Mouse (Mus musculus): ENCODE data around the gene Ino80b.

GRCm38 (mm10) chr6:83145805-83146204 lies 20.6 kb upstream of the Ino80b start:
- TF ChIP-seq CTCF (IDR thresholded peaks at IDR 0.05; ENCODE audit: extremely low read depth, insufficient read length, insufficient replicate concordance, low read depth, low read length) (no peak), POLR2A (IDR thresholded peaks at IDR 0.05; ENCODE audit: low read depth, low read length) (no peak)

Measured in small intestine, adult 2 months (tissue).